Mouse (Mus musculus): ENCODE measurements around the gene Negr1. TPM values are rescaled to one million over a fixed set of nuclear protein-coding genes. Genes with fewer than 3 reads are reported as not detected.

Negr1 gene
- polyA plus RNA-seq, 1 experiment from 2014 or later: 4.2 TPM

GRCm38 (mm10) chr3:157189834-157190233 is 628.2 kb downstream of the Negr1 start:
- 85% methylated on average over 4 of the region's 4 CpGs for WGBS
- Histone ChIP-seq H3K36me3 (ENCODE audit: control insufficient read depth, insufficient read depth, low read length) (no peaks in the 10 kb centered on the region), H3K27ac (ENCODE audit: low read depth, low read length) (no peak overlapping the region), H3K9ac (ENCODE audit: low read length) (no peak overlapping the region), H3K4me1 (ENCODE audit: control insufficient read depth, insufficient read depth, low read length) (no peaks in the 10 kb centered on the region), H3K4me2 (ENCODE audit: low read depth) (no peak overlapping the region), H3K9me3 (ENCODE audit: control insufficient read depth, low read length) (no peaks in the 10 kb centered on the region), H3K4me3 (ENCODE audit: low read depth, low read length) (no peak overlapping the region), H3K27me3 (ENCODE audit: control insufficient read depth, insufficient read depth, low read length) (no peaks in the 10 kb centered on the region)
- DNase-seq (ENCODE audit: low spot score) (no peak), ATAC-seq (ENCODE audit: insufficient read depth, low FRiP score, low TSS enrichment) (no peak)

- no peak overlapping the region for H3K4me3 ChIP-seq (ENCODE audit: low read depth, low read length)
- no peak overlapping the region for H3K4me2 ChIP-seq (ENCODE audit: low read depth)
- H3K4me1 ChIP-seq (ENCODE audit: control insufficient read depth, insufficient read depth, low read length): no peaks in the 10 kb centered on the region
- H3K9ac ChIP-seq (ENCODE audit: low read length): no peak overlapping the region
- WGBS: 64% methylated on average over 3 of the region's 3 CpGs
- ATAC-seq (ENCODE audit: insufficient read depth, low FRiP score, low TSS enrichment) (no peak), DNase-seq (ENCODE audit: low spot score) (no peak)
- H3K36me3 ChIP-seq (ENCODE audit: control insufficient read depth, insufficient read depth, low read length): no peaks in the 10 kb centered on the region
- H3K9me3 ChIP-seq (ENCODE audit: control insufficient read depth, low read length): no peaks in the 10 kb centered on the region
- no peaks in the 10 kb centered on the region for H3K27me3 ChIP-seq (ENCODE audit: control insufficient read depth, insufficient read depth, low read length)
- H3K27ac ChIP-seq (ENCODE audit: low read depth, low read length): no peak overlapping the region
Observed at GRCm38 (mm10) chr3:157190551-157190950, 629.0 kb downstream of the Negr1 start.

GRCm38 (mm10) chr3:157192021-157192420 is 630.4 kb downstream of the Negr1 start:
- H3K4me2 ChIP-seq (ENCODE audit: low read depth): no peak overlapping the region
- ATAC-seq (ENCODE audit: insufficient read depth, low FRiP score, low TSS enrichment): no peak
- H3K4me1 ChIP-seq (ENCODE audit: control insufficient read depth, insufficient read depth, low read length): no peaks in the 10 kb centered on the region
- no peak overlapping the region for H3K4me3 ChIP-seq (ENCODE audit: low read depth, low read length)
- H3K27ac ChIP-seq (ENCODE audit: low read depth, low read length): no peak overlapping the region
- H3K27me3 ChIP-seq (ENCODE audit: control insufficient read depth, insufficient read depth, low read length): no peaks in the 10 kb centered on the region
- no peaks in the 10 kb centered on the region for H3K36me3 ChIP-seq (ENCODE audit: control insufficient read depth, insufficient read depth, low read length)
- H3K9ac ChIP-seq (ENCODE audit: low read length): no peak overlapping the region
- H3K9me3 ChIP-seq (ENCODE audit: control insufficient read depth, low read length): no peaks in the 10 kb centered on the region
- no peak for DNase-seq (ENCODE audit: low spot score)
- 85% methylated on average over 3 of the region's 3 CpGs for WGBS

- H3K9me3 ChIP-seq (ENCODE audit: control insufficient read depth, low read length): no peaks in the 10 kb centered on the region
- DNase-seq (ENCODE audit: low spot score) (no peak), ATAC-seq (ENCODE audit: insufficient read depth, low FRiP score, low TSS enrichment) (no peak)
- H3K9ac ChIP-seq (ENCODE audit: low read length): no peak overlapping the region
- H3K27me3 ChIP-seq (ENCODE audit: control insufficient read depth, insufficient read depth, low read length): no peaks in the 10 kb centered on the region
- no peaks in the 10 kb centered on the region for H3K36me3 ChIP-seq (ENCODE audit: control insufficient read depth, insufficient read depth, low read length)
- H3K4me1 ChIP-seq (ENCODE audit: control insufficient read depth, insufficient read depth, low read length): no peaks in the 10 kb centered on the region
- H3K4me2 ChIP-seq (ENCODE audit: low read depth): no peak overlapping the region
- no peak overlapping the region for H3K27ac ChIP-seq (ENCODE audit: low read depth, low read length)
- WGBS: 88% methylated on average over 3 of the region's 3 CpGs
- no peak overlapping the region for H3K4me3 ChIP-seq (ENCODE audit: low read depth, low read length)
Observed at GRCm38 (mm10) chr3:157193141-157193540, 631.5 kb downstream of the Negr1 start.

- H3K9ac ChIP-seq (ENCODE audit: low read length): no peak overlapping the region
- WGBS: 85% methylated on average over 4 of the region's 4 CpGs
- H3K4me2 ChIP-seq (ENCODE audit: low read depth): no peak overlapping the region
- no peaks in the 10 kb centered on the region for H3K27me3 ChIP-seq (ENCODE audit: control insufficient read depth, insufficient read depth, low read length)
- no peak overlapping the region for H3K4me3 ChIP-seq (ENCODE audit: low read depth, low read length)
- no peaks in the 10 kb centered on the region for H3K36me3 ChIP-seq (ENCODE audit: control insufficient read depth, insufficient read depth, low read length)
- H3K9me3 ChIP-seq (ENCODE audit: control insufficient read depth, low read length): no peaks in the 10 kb centered on the region
- ATAC-seq (ENCODE audit: insufficient read depth, low FRiP score, low TSS enrichment): no peak
- no peaks in the 10 kb centered on the region for H3K4me1 ChIP-seq (ENCODE audit: control insufficient read depth, insufficient read depth, low read length)
- no peak overlapping the region for H3K27ac ChIP-seq (ENCODE audit: low read depth, low read length)
- DNase-seq (ENCODE audit: low spot score): no peak
Observed at GRCm38 (mm10) chr3:157198659-157199058, 637.1 kb downstream of the Negr1 start.

- H3K4me2 ChIP-seq (ENCODE audit: low read depth): no peak overlapping the region
- H3K27ac ChIP-seq (ENCODE audit: low read depth, low read length): no peak overlapping the region
- H3K36me3 ChIP-seq (ENCODE audit: control insufficient read depth, insufficient read depth, low read length): no peaks in the 10 kb centered on the region
- no peaks in the 10 kb centered on the region for H3K4me1 ChIP-seq (ENCODE audit: control insufficient read depth, insufficient read depth, low read length)
- no peaks in the 10 kb centered on the region for H3K27me3 ChIP-seq (ENCODE audit: control insufficient read depth, insufficient read depth, low read length)
- ATAC-seq (ENCODE audit: insufficient read depth, low FRiP score, low TSS enrichment) (no peak), DNase-seq (ENCODE audit: low spot score) (no peak)
- no peak overlapping the region for H3K4me3 ChIP-seq (ENCODE audit: low read depth, low read length)
- no peak overlapping the region for H3K9ac ChIP-seq (ENCODE audit: low read length)
- H3K9me3 ChIP-seq (ENCODE audit: control insufficient read depth, low read length): no peaks in the 10 kb centered on the region
- WGBS: 100% methylated on average over 2 of the region's 2 CpGs
Observed at GRCm38 (mm10) chr3:157201726-157202125, 640.1 kb downstream of the Negr1 start.

GRCm38 (mm10) chr3:157203573-157203972 is 642.0 kb downstream of the Negr1 start:
- Histone ChIP-seq H3K9me3 (ENCODE audit: control insufficient read depth, low read length) (no peaks in the 10 kb centered on the region), H3K36me3 (ENCODE audit: control insufficient read depth, insufficient read depth, low read length) (no peaks in the 10 kb centered on the region), H3K4me3 (ENCODE audit: low read depth, low read length) (no peak overlapping the region), H3K27ac (ENCODE audit: low read depth, low read length) (no peak overlapping the region), H3K27me3 (ENCODE audit: control insufficient read depth, insufficient read depth, low read length) (no peaks in the 10 kb centered on the region), H3K4me2 (ENCODE audit: low read depth) (no peak overlapping the region), H3K9ac (ENCODE audit: low read length) (no peak overlapping the region), H3K4me1 (ENCODE audit: control insufficient read depth, insufficient read depth, low read length) (no peaks in the 10 kb centered on the region)
- WGBS: 85% methylated on average over 8 of the region's 8 CpGs
- ATAC-seq (ENCODE audit: insufficient read depth, low FRiP score, low TSS enrichment) (no peak), DNase-seq (ENCODE audit: low spot score) (no peak)

GRCm38 (mm10) chr3:157206752-157207151 is 645.2 kb downstream of the Negr1 start:
- H3K36me3 ChIP-seq (ENCODE audit: control insufficient read depth, insufficient read depth, low read length): no peaks in the 10 kb centered on the region
- DNase-seq (ENCODE audit: low spot score) (no peak), ATAC-seq (ENCODE audit: insufficient read depth, low FRiP score, low TSS enrichment) (peak; percentile 40; the same call in 1 of the 2 replicates)
- 49% methylated on average over 3 of the region's 3 CpGs for WGBS
- H3K4me2 ChIP-seq (ENCODE audit: low read depth): no peak overlapping the region
- no peak overlapping the region for H3K9ac ChIP-seq (ENCODE audit: low read length)
- no peak overlapping the region for H3K27ac ChIP-seq (ENCODE audit: low read depth, low read length)
- no peak overlapping the region for H3K4me3 ChIP-seq (ENCODE audit: low read depth, low read length)
- H3K9me3 ChIP-seq (ENCODE audit: control insufficient read depth, low read length): no peaks in the 10 kb centered on the region
- no peaks in the 10 kb centered on the region for H3K27me3 ChIP-seq (ENCODE audit: control insufficient read depth, insufficient read depth, low read length)
- no peaks in the 10 kb centered on the region for H3K4me1 ChIP-seq (ENCODE audit: control insufficient read depth, insufficient read depth, low read length)

GRCm38 (mm10) chr3:157208966-157209365 is 647.4 kb downstream of the Negr1 start:
- no peaks in the 10 kb centered on the region for H3K36me3 ChIP-seq (ENCODE audit: control insufficient read depth, insufficient read depth, low read length)
- 20% methylated on average over 1 of the region's 1 CpGs for WGBS
- no peak overlapping the region for H3K27ac ChIP-seq (ENCODE audit: low read depth, low read length)
- H3K9ac ChIP-seq (ENCODE audit: low read length): no peak overlapping the region
- no peaks in the 10 kb centered on the region for H3K9me3 ChIP-seq (ENCODE audit: control insufficient read depth, low read length)
- H3K27me3 ChIP-seq (ENCODE audit: control insufficient read depth, insufficient read depth, low read length): no peaks in the 10 kb centered on the region
- no peak overlapping the region for H3K4me2 ChIP-seq (ENCODE audit: low read depth)
- ATAC-seq (ENCODE audit: insufficient read depth, low FRiP score, low TSS enrichment) (no peak), DNase-seq (ENCODE audit: low spot score) (no peak)
- no peak overlapping the region for H3K4me3 ChIP-seq (ENCODE audit: low read depth, low read length)
- no peaks in the 10 kb centered on the region for H3K4me1 ChIP-seq (ENCODE audit: control insufficient read depth, insufficient read depth, low read length)

Data from neural tube, embryonic 11.5 days (tissue).